In the genomic region with DNA sequence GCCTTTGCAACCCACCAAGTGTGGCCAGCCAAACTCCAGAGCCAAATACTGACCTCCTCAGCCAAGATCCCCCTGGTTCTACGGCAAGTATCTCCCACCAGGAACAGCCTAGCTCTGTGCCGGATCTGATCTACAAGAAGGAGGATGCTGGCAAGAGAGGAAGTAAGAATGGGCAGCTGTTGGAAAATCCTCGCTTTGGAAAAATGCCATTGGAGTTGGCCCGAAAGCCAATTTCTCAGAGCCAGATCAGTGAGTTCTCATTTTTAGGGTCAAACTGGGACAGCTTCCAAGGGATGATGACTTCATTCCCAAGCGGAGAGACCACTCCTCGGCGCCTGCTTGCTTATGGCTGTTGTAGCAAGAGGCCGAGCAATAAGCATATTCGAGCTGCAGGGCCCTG, we compare ENCODE assay signal across 24 mouse cellular contexts. TPM values are rescaled to one million over a fixed set of nuclear protein-coding genes. Genes with fewer than 3 reads are reported as not detected.
DNase-seq lines count a peak whose midpoint lies in the region; ATAC-seq and TF ChIP-seq lines count a peak whose summit lies in the region.
"Had no signal": no experiment of that assay in that cellular context is flagged by ENCODE, and none has a peak within 500 bp of the region (broad histone marks: within the 10 kb centered on the region; RNA-seq: fewer than 3 reads in every experiment).

No protein-coding gene starts in this region.

- H3K27me3 ChIP-seq in forebrain, embryonic 11.5 days (ENCODE audit: control insufficient read depth, insufficient read depth, low read length), result no peaks in the 10 kb centered on the region
- H3K27me3 ChIP-seq in forebrain, embryonic 12.5 days, result no peaks in the 10 kb centered on the region
- no peaks in the 10 kb centered on the region for H3K27me3 ChIP-seq in lung, postnatal 0 days (replicated peaks; ENCODE audit: insufficient read depth, low read length)
- H3K27me3 ChIP-seq: embryonic facial prominence, embryonic 15.5 days; hindbrain, embryonic 12.5 days; intestine, embryonic 15.5 days had no signal

- H3K4me2 ChIP-seq in forebrain, embryonic 11.5 days (ENCODE audit: low read depth, low read length, severe bottlenecking), result no peak overlapping the region
- H3K4me2 ChIP-seq in forebrain, embryonic 12.5 days, result no peak overlapping the region
- H3K4me2 ChIP-seq in lung, postnatal 0 days (replicated peaks; ENCODE audit: low read depth, low read length), result no peak overlapping the region
- H3K4me2 ChIP-seq: embryonic facial prominence, embryonic 15.5 days; hindbrain, embryonic 12.5 days; intestine, embryonic 15.5 days had no signal

- H3K4me1 ChIP-seq in forebrain, embryonic 11.5 days (replicated peaks; ENCODE audit: control insufficient read depth, insufficient read depth, low read length), result no peaks in the 10 kb centered on the region
- H3K4me1 ChIP-seq in forebrain, embryonic 12.5 days, result no peaks in the 10 kb centered on the region
- no peaks in the 10 kb centered on the region for H3K4me1 ChIP-seq in lung, postnatal 0 days (ENCODE audit: insufficient read depth, low read depth, low read length)
- H3K4me1 ChIP-seq: embryonic facial prominence, embryonic 15.5 days; forebrain, embryonic 10.5 days; heart, embryonic 10.5 days; hindbrain, embryonic 12.5 days; intestine, embryonic 15.5 days had no signal

- DNase-seq in forebrain, embryonic 11.5 days (ENCODE audit: low spot score), result peak; percentile 42
- no peak for DNase-seq in layer of hippocampus, adult 2 months (ENCODE audit: low spot score in 2 of 2)
- DNase-seq in layer of hippocampus, postnatal 10 days (ENCODE audit: low spot score in 2 of 2), result no peak
- DNase-seq in lung, postnatal 0 days (ENCODE audit: low spot score), result no peak
- no peak for DNase-seq in lung, postnatal 36 days
- DNase-seq: adrenal gland, adult 2 months; adrenal gland, postnatal 25 days; cerebellum, adult 8-10 months; embryo, embryonic 11 days; gastrocnemius, adult 2 months; gastrocnemius, postnatal 25 days; heart, postnatal 10 days; heart, postnatal 4 days had no signal

- no peak overlapping the region for H3K27ac ChIP-seq in forebrain, embryonic 11.5 days (ENCODE audit: low read depth, low read length)
- no peak overlapping the region for H3K27ac ChIP-seq in forebrain, embryonic 12.5 days
- H3K27ac ChIP-seq in layer of hippocampus, adult 2 months, result peak overlapping the region; percentile 46; the same call in 1 of the 2 replicates
- H3K27ac ChIP-seq in lung, postnatal 0 days (ENCODE audit: low read length), result 0 out of 2 replicates have a peak overlapping the region, but pooled peaks have one; percentile 47
- H3K27ac ChIP-seq: embryonic facial prominence, embryonic 15.5 days; forebrain, embryonic 10.5 days; gastrocnemius, adult 2 months; heart, embryonic 10.5 days; hindbrain, embryonic 12.5 days; intestine, embryonic 15.5 days had no signal

- H3K4me3 ChIP-seq in forebrain, embryonic 11.5 days (ENCODE audit: low read depth, low read length), result no peak overlapping the region
- no peak overlapping the region for H3K4me3 ChIP-seq in forebrain, embryonic 12.5 days (replicated peaks)
- H3K4me3 ChIP-seq in layer of hippocampus, adult 2 months, result no peak overlapping the region
- no peak overlapping the region for H3K4me3 ChIP-seq in lung, postnatal 0 days (ENCODE audit: low read depth, low read length)
- H3K4me3 ChIP-seq: embryonic facial prominence, embryonic 15.5 days; erythroblast, embryonic 14.5 days; forebrain, embryonic 10.5 days; gastrocnemius, adult 2 months; heart, embryonic 10.5 days; hindbrain, embryonic 12.5 days; intestine, embryonic 15.5 days had no signal

- TF ChIP-seq EP300 in lung, postnatal 0 days (IDR thresholded peaks at IDR 0.05), result no peak

- ATAC-seq in forebrain, embryonic 11.5 days (replicated peaks; ENCODE audit: low FRiP score), result no peak
- ATAC-seq in forebrain, embryonic 12.5 days (ENCODE audit: low FRiP score), result no peak
- ATAC-seq in lung, postnatal 0 days, result no peak
- ATAC-seq: intestine, embryonic 15.5 days had no signal

- H3K9me3 ChIP-seq in forebrain, embryonic 11.5 days (ENCODE audit: control insufficient read depth, low read length), result no peaks in the 10 kb centered on the region; the same call in 1 of the 2 replicates
- no peaks in the 10 kb centered on the region for H3K9me3 ChIP-seq in forebrain, embryonic 12.5 days
- H3K9me3 ChIP-seq in lung, postnatal 0 days (ENCODE audit: low read length), result no peaks in the 10 kb centered on the region
- H3K9me3 ChIP-seq: embryonic facial prominence, embryonic 15.5 days; forebrain, embryonic 10.5 days; heart, embryonic 10.5 days; intestine, embryonic 15.5 days had no signal

- peaks cover 31% of the 10 kb centered on the region for H3K36me3 ChIP-seq in forebrain, embryonic 11.5 days (ENCODE audit: control insufficient read depth, insufficient read depth, low read length)
- H3K36me3 ChIP-seq in forebrain, embryonic 12.5 days (replicated peaks), result peaks cover 97% of the 10 kb centered on the region
- H3K36me3 ChIP-seq in lung, postnatal 0 days (ENCODE audit: insufficient read depth, low read length), result peaks cover 43% of the 10 kb centered on the region

- 94% methylated on average over 9 of the region's 9 CpGs for WGBS in forebrain, embryonic 11.5 days
- WGBS in forebrain, embryonic 12.5 days, result 93% methylated on average over 9 of the region's 9 CpGs
- 67% methylated on average over 9 of the region's 9 CpGs for WGBS in lung, postnatal 0 days

- H3K9ac ChIP-seq in forebrain, embryonic 11.5 days (ENCODE audit: low read length), result no peak overlapping the region
- no peak overlapping the region for H3K9ac ChIP-seq in forebrain, embryonic 12.5 days
- no peak overlapping the region for H3K9ac ChIP-seq in lung, postnatal 0 days (replicated peaks; ENCODE audit: low read depth)
- H3K9ac ChIP-seq: embryonic facial prominence, embryonic 15.5 days; hindbrain, embryonic 12.5 days; intestine, embryonic 15.5 days had no signal

- no peak for TF ChIP-seq CTCF in layer of hippocampus, adult 2 months (conservative IDR thresholded peaks at IDR 0.05)
- TF ChIP-seq CTCF in lung, postnatal 0 days (IDR thresholded peaks at IDR 0.05), result no peak

RNA-seq across cellular contexts. Expression of a gene that starts 5.4 kb away (rescaled TPM):
- 0.37 and 0.52 TPM in 2 replicates for polyA plus RNA-seq in forebrain, embryonic 11.5 days (2014; fragmentation: Nextera tagmentation; extraction: Ambion mirVana)
- 0.40 and 0.49 TPM in 2 replicates for polyA plus RNA-seq in forebrain, embryonic 12.5 days (2016; fragmentation: Nextera tagmentation; extraction: Ambion mirVana)
- total RNA-seq in layer of hippocampus, adult 2 months (2021), result under 1 TPM; 0.56 to 0.90 TPM
- under 1 TPM; 0.51 to 0.87 TPM for total RNA-seq in layer of hippocampus, postnatal 10 days (2021)
- 0.05 and 0.11 TPM in 2 replicates for polyA plus RNA-seq in lung, postnatal 0 days (2015; fragmentation: Nextera tagmentation; extraction: Ambion mirVana)
- total RNA-seq: common myeloid progenitor, adult 5-6 weeks; gastrocnemius, adult 2 months; gastrocnemius, postnatal 25 days; granulocyte monocyte progenitor cell, adult 5-6 weeks had no signal
- polyA plus RNA-seq: erythroblast, embryonic 14.5 days had no signal

RNA-seq across cellular contexts. Expression of a gene that starts 19.6 kb away (rescaled TPM):
- 72.2 and 75.6 TPM in 2 replicates for polyA plus RNA-seq in forebrain, embryonic 11.5 days (2014; fragmentation: Nextera tagmentation; extraction: Ambion mirVana)
- 71.4 and 75.2 TPM in 2 replicates for polyA plus RNA-seq in forebrain, embryonic 12.5 days (2016; fragmentation: Nextera tagmentation; extraction: Ambion mirVana)
- 10 to 100 TPM; 81.5 to 89.0 TPM for total RNA-seq in layer of hippocampus, adult 2 months (2021)
- 10 to 100 TPM; 82.7 to 84.6 TPM for total RNA-seq in layer of hippocampus, postnatal 10 days (2021)
- 9.4 and 13.3 TPM in 2 replicates for polyA plus RNA-seq in lung, postnatal 0 days (2015; fragmentation: Nextera tagmentation; extraction: Ambion mirVana)

RNA-seq across cellular contexts. Expression of a gene that starts 42.8 kb away (rescaled TPM):
- polyA plus RNA-seq in forebrain, embryonic 11.5 days (2014; fragmentation: Nextera tagmentation; extraction: Ambion mirVana), result 8.0 and 8.8 TPM in 2 replicates
- 8.1 and 8.3 TPM in 2 replicates for polyA plus RNA-seq in forebrain, embryonic 12.5 days (2016; fragmentation: Nextera tagmentation; extraction: Ambion mirVana)
- total RNA-seq in layer of hippocampus, adult 2 months (2021), result 100 to 1,000 TPM; 139 to 159 TPM
- 10 to 100 TPM; 45.5 to 50.6 TPM for total RNA-seq in layer of hippocampus, postnatal 10 days (2021)
- polyA plus RNA-seq in lung, postnatal 0 days (2015; fragmentation: Nextera tagmentation; extraction: Ambion mirVana), result 366 and 392 TPM in 2 replicates

RNA-seq across cellular contexts. Expression of a gene that starts 45.1 kb away (rescaled TPM):
- not detected in 2 replicates for polyA plus RNA-seq in forebrain, embryonic 11.5 days (2014; fragmentation: Nextera tagmentation; extraction: Ambion mirVana)
- polyA plus RNA-seq in forebrain, embryonic 12.5 days (2016; fragmentation: Nextera tagmentation; extraction: Ambion mirVana), result not detected in 2 replicates
- not detected for total RNA-seq in layer of hippocampus, adult 2 months (2021)
- not detected for total RNA-seq in layer of hippocampus, postnatal 10 days (2021)
- not detected in 2 replicates for polyA plus RNA-seq in lung, postnatal 0 days (2015; fragmentation: Nextera tagmentation; extraction: Ambion mirVana)
- total RNA-seq: adrenal gland, adult 2 months; adrenal gland, postnatal 25 days; common myeloid progenitor, adult 5-6 weeks; gastrocnemius, adult 2 months; gastrocnemius, postnatal 25 days; granulocyte monocyte progenitor cell, adult 5-6 weeks; heart, postnatal 10 days; heart, postnatal 4 days had no signal
- polyA plus RNA-seq: adrenal gland, adult 2 months; embryonic facial prominence, embryonic 11.5 days; embryonic facial prominence, embryonic 15.5 days; erythroblast, embryonic 14.5 days; forebrain, embryonic 10.5 days; heart, embryonic 10.5 days; heart, embryonic 14.5 days; hindbrain, embryonic 12.5 days; intestine, embryonic 15.5 days had no signal

RNA-seq across cellular contexts. Expression of a gene that starts 51.0 kb away (rescaled TPM):
- polyA plus RNA-seq in forebrain, embryonic 11.5 days (2014; fragmentation: Nextera tagmentation; extraction: Ambion mirVana), result 1.5 and 1.9 TPM in 2 replicates
- polyA plus RNA-seq in forebrain, embryonic 12.5 days (2016; fragmentation: Nextera tagmentation; extraction: Ambion mirVana), result 1.4 and 1.8 TPM in 2 replicates
- 1 to 10 TPM; 3.1 to 3.9 TPM for total RNA-seq in layer of hippocampus, adult 2 months (2021)
- total RNA-seq in layer of hippocampus, postnatal 10 days (2021), result 1 to 10 TPM; 3.8 to 4.0 TPM
- 4.6 and 6.6 TPM in 2 replicates for polyA plus RNA-seq in lung, postnatal 0 days (2015; fragmentation: Nextera tagmentation; extraction: Ambion mirVana)

Comparison
In these comparisons a context has a peak if more than half of its experiments do, and no peak if none do; other contexts are left out.
1. H3K27ac ChIP-seq: peak in layer of hippocampus, adult 2 months (single experiment) and lung, postnatal 0 days (single experiment); none in forebrain, embryonic 11.5 days (single experiment) and forebrain, embryonic 12.5 days (single experiment).
2. RNA of a gene that starts 42.8 kb away (polyA plus RNA-seq): 366 to 392 TPM in lung, postnatal 0 days; 8.1 to 8.3 TPM in forebrain, embryonic 12.5 days and 8.0 to 8.8 TPM in forebrain, embryonic 11.5 days; every median in the first group is over 10 times any median in the second.